Mouse (Mus musculus) midbrain, embryonic 15.5 days (tissue): Measurements from ENCODE around the gene Cfap97. TPM values are rescaled to one million over a fixed set of nuclear protein-coding genes. Genes with fewer than 3 reads are reported as not detected.

ENCODE experiments used
- ATAC-seq: fragments of 200-750 bp; cut with Nextera tagmentation; replicated peaks from 2 replicates; pipeline ENCODE4 v1.8.0; 2017; ENCODE audit warnings: moderate TSS enrichment
- H3K27ac ChIP-seq: fragments of 300-500 bp; sonication (generic); 2 replicates; pipeline ENCODE4 v1.5.1; 2015; ENCODE audit warnings: mild to moderate bottlenecking, inconsistent platforms
- H3K27me3 ChIP-seq: fragments of 300-500 bp; sonication (generic); replicated peaks from 2 replicates; pipeline ENCODE4 v1.6.1; 2015; ENCODE audit warnings: inconsistent platforms
- H3K36me3 ChIP-seq: fragments of 300-500 bp; sonication (generic); replicated peaks from 2 replicates; pipeline ENCODE4 v1.6.1; 2015; ENCODE audit warnings: inconsistent platforms
- H3K4me1 ChIP-seq: fragments of 300-500 bp; sonication (generic); 2 replicates; pipeline ENCODE4 v1.6.1; 2015; ENCODE audit warnings: inconsistent platforms
- H3K4me2 ChIP-seq: fragments of 300-500 bp; sonication (generic); 2 replicates; pipeline ENCODE4 v1.6.1; 2015; ENCODE audit warnings: inconsistent platforms, mild to moderate bottlenecking, moderate library complexity
- H3K4me3 ChIP-seq: fragments of 300-500 bp; sonication (generic); 2 replicates; pipeline ENCODE4 v1.5.1; 2015; ENCODE audit warnings: mild to moderate bottlenecking, inconsistent platforms
- H3K9ac ChIP-seq: fragments of 300-500 bp; sonication (generic); 2 replicates; pipeline ENCODE4 v1.6.1; 2015; ENCODE audit warnings: mild to moderate bottlenecking, inconsistent platforms
- H3K9me3 ChIP-seq: fragments of 300-500 bp; sonication (generic); 2 replicates; pipeline ENCODE4 v1.6.1; 2016; ENCODE audit warnings: inconsistent platforms
- WGBS: fragments of 180-500 bp; shearing (Covaris S2); methylation state at CpG from one replicate; pipeline ENCODE4 v1.1.7; 2015; ENCODE audit warnings: mixed read lengths; 5-methylcytosine and 5-hydroxymethylcytosine counted together
- polyA plus RNA-seq: library from polyadenylated mRNA; unstranded; fragments of >200 nt; fragmentation: Nextera tagmentation; extraction: Ambion mirVana; gene quantifications from 2 replicates; pipeline ENCODE4 v1.2.1, GENCODE M21; 2015

Gene Cfap97
- polyA plus RNA-seq, 1 experiment from 2014 or later: 29.2 TPM

- Histone ChIP-seq H3K4me2 (no peak overlapping the region), H3K9ac (no peak overlapping the region), H3K4me3 (no peak overlapping the region), H3K36me3 (no peaks in the 10 kb centered on the region), H3K27ac (no peak overlapping the region), H3K27me3 (no peaks in the 10 kb centered on the region), H3K9me3 (no peaks in the 10 kb centered on the region), H3K4me1 (0 out of 2 replicates have a peak, but pooled peaks cover 6% of the 10 kb centered on the region)
- no peak for ATAC-seq
- 91% methylated on average over 3 of the region's 3 CpGs for WGBS
Observed at GRCm38 (mm10) chr8:46141688-46142087, 9.9 kb upstream of the Cfap97 start.

DNA sequence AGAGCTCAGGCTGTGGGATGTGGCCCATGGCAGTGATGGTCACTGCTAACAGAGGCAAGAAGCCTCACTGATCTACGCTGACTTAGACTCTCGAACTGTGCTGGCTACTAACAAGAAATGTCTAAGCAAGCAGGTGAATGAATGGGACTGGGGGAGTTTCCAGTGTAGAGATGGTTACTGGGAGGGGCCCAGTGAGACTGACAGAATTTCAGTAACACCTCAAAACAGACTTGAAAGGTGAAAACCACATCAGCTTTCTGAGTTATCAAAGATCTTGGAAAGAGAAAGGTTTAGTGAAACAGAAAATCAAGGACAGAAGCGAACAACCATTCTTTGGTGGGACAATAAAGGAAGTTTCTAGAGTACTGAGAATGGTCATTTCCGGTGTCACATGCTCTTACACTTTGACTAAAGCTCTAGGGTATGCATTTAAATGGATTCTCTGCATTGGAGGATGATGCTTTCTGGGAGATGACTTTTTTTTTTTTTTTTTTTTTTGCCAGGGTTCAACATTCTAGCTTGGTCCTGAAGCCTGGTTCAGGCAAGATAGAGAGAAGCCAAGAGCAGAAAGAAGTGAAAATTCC is 9.0 kb upstream of the Cfap97 start:
- no peak for ATAC-seq
- H3K4me1 ChIP-seq: 0 out of 2 replicates have a peak, but pooled peaks cover 6% of the 10 kb centered on the region
- WGBS: 93% methylated on average over 4 of the region's 4 CpGs
- H3K36me3 ChIP-seq: no peaks in the 10 kb centered on the region
- H3K9me3 ChIP-seq: no peaks in the 10 kb centered on the region
- H3K27me3 ChIP-seq: no peaks in the 10 kb centered on the region
- no peak overlapping the region for H3K4me2 ChIP-seq
- no peak overlapping the region for H3K27ac ChIP-seq
- no peak overlapping the region for H3K4me3 ChIP-seq
- H3K9ac ChIP-seq: no peak overlapping the region

DNA sequence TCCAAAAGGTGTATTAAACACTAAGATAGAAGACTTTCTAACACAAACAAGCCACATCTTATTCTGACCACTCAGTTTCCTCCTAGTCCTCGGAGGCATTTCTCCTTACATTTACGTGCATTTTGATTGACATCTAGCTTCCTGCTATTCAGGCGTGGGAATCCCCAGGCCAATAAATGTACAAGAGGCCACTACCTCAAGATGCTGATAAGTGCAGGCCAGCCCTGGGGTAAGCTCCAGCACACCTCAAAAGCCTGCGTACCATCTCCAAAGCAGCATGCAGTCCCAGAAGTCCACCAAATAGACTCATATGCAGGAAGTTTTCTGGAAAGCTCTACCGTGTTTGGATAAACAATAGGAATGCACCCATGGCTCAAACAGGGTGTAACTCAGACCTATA is 8.1 kb upstream of the Cfap97 start:
- Histone ChIP-seq H3K27ac (no peak overlapping the region), H3K36me3 (no peaks in the 10 kb centered on the region), H3K4me1 (0 out of 2 replicates have a peak, but pooled peaks cover 6% of the 10 kb centered on the region), H3K4me3 (no peak overlapping the region), H3K9me3 (no peaks in the 10 kb centered on the region), H3K4me2 (no peak overlapping the region), H3K9ac (no peak overlapping the region), H3K27me3 (no peaks in the 10 kb centered on the region)
- 72% methylated on average over 5 of the region's 5 CpGs for WGBS
- ATAC-seq: no peak

DNA sequence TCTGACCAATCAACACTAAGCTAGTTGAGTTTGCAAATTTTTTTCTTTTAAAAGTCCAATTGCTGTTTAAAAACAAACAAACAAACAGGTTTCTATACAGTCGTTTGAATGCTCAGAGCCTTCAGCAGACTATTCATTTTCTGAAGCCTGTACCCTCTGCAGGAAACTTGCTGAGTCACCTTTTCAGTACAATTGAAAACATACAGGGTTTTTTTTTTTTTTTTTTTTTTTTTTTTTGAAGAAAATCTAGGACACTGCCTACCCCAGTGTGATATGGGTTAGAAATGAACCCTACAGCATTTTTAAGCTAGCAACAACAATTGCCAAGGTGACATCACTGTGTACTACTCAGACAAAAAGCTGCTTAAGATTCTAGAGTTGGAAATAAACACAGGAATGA is 7.6 kb upstream of the Cfap97 start:
- Histone ChIP-seq H3K27me3 (no peaks in the 10 kb centered on the region), H3K4me1 (0 out of 2 replicates have a peak, but pooled peaks cover 6% of the 10 kb centered on the region), H3K36me3 (no peaks in the 10 kb centered on the region), H3K27ac (no peak overlapping the region), H3K9me3 (no peaks in the 10 kb centered on the region), H3K4me3 (no peak overlapping the region), H3K9ac (no peak overlapping the region), H3K4me2 (no peak overlapping the region)
- ATAC-seq: no peak
- 46% methylated on average over 1 of the region's 1 CpGs for WGBS

GRCm38 (mm10) chr8:46146173-46146572 is 5.4 kb upstream of the Cfap97 start:
- 38% methylated on average over 3 of the region's 3 CpGs for WGBS
- no peaks in the 10 kb centered on the region for H3K36me3 ChIP-seq
- no peak overlapping the region for H3K9ac ChIP-seq
- no peak for ATAC-seq
- H3K27me3 ChIP-seq: no peaks in the 10 kb centered on the region
- no peaks in the 10 kb centered on the region for H3K9me3 ChIP-seq
- H3K4me3 ChIP-seq: no peak overlapping the region
- H3K27ac ChIP-seq: no peak overlapping the region
- H3K4me2 ChIP-seq: no peak overlapping the region
- H3K4me1 ChIP-seq: peaks cover 18% of the 10 kb centered on the region

DNA sequence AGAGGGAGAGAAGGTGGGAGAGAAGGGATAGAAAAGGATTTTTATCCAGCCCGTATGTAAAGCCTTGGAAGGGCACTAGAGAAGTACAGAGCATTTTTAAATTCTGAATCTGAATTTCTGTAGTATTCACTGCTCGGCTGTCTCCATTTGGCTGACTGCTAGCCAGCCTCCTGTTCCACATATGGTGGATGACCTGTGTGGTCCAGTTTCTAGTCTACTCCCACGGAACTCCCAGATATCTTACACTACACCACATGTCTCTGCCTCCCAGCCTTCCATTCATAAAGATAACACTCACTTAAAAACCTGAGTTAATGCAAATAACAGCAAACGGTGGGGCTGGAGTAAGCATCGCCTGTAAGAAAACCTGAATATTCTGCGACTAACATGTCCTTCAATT is 2.3 kb upstream of the Cfap97 start:
- Histone ChIP-seq H3K4me3 (no peak overlapping the region), H3K27ac (no peak overlapping the region), H3K4me1 (peaks cover 24% of the 10 kb centered on the region), H3K4me2 (no peak overlapping the region), H3K36me3 (no peaks in the 10 kb centered on the region), H3K9ac (no peak overlapping the region), H3K27me3 (0 out of 2 replicates have a peak, but pooled peaks cover 6% of the 10 kb centered on the region), H3K9me3 (no peaks in the 10 kb centered on the region)
- 91% methylated on average over 6 of the region's 6 CpGs for WGBS
- ATAC-seq: no peak

GRCm38 (mm10) chr8:46149782-46150181 is 1.8 kb upstream of the Cfap97 start:
- 81% methylated on average over 9 of the region's 9 CpGs for WGBS
- H3K9me3 ChIP-seq: no peaks in the 10 kb centered on the region
- no peak overlapping the region for H3K9ac ChIP-seq
- H3K4me3 ChIP-seq: no peak overlapping the region
- H3K27ac ChIP-seq: no peak overlapping the region
- no peak for ATAC-seq
- H3K4me2 ChIP-seq: no peak overlapping the region
- H3K27me3 ChIP-seq: peaks cover 11% of the 10 kb centered on the region; the same call in 1 of the 2 replicates
- no peaks in the 10 kb centered on the region for H3K36me3 ChIP-seq
- peaks cover 21% of the 10 kb centered on the region for H3K4me1 ChIP-seq

DNA sequence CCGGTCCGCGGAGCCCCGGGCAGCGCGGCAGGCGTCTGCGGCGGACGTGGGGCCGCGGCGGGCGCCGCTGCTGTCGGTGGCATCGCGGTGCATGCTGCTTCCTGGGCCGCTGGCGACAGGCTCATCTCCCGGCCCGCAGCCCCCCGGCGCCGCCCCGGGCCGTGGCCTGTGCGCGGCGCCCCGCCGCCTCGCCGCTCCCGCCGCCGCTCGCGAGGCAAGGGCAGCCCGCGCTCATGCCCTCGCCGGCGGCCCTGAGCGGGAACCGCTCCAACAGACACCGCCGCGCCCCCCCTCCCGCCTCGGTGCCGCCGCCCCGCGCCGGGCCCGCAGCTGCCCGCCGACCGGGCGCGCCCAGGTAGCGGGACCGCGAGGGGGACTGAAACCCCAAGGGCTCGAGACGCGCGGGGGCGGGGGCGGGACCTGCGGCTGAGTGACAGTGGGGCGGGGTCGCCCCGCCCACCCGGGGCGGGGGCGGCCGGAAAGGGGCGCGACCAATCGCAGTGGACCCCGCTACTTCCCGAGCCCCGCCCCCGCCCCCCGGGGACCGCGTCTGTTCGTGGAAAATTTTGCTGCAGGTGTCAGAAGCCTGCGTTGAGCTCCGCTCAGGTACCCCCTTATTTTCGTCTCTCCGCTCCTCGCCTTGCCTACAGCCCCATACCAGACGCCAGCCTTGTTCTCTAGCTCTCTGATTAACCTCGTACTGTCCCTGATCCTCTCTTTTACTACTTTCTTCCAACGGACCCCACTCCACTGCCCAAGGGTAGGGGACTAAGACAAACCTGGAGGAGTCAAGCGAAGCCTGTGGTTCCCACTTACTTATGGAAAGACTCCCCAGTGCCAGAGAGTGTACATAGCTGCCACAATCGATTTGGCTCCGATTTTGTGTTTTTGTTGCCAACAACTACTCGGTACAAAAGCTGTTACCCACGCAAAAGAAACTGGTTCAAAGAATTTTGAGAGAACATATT is 777 bp downstream of the Cfap97 start, which contains the start of gene Snx25:
TSS of gene Snx25 (minus strand) at position 96 of the 968 bp plus-strand sequence.
- no peaks in the 10 kb centered on the region for H3K36me3 ChIP-seq
- H3K4me3 ChIP-seq: peak within 1 kb of the TSS; percentile 57
- H3K4me2 ChIP-seq: peak within 1 kb of the TSS; percentile 65
- peaks cover 11% of the 10 kb centered on the region; the same call in 1 of the 2 replicates for H3K27me3 ChIP-seq
- H3K9me3 ChIP-seq: no peaks in the 10 kb centered on the region
- peak within 1 kb of the TSS; percentile 83 for H3K27ac ChIP-seq
- peak; percentile 86 for ATAC-seq
- peaks cover 18% of the 10 kb centered on the region for H3K4me1 ChIP-seq
- 2% methylated on average over 82 of the region's 103 CpGs for WGBS
- peak within 1 kb of the TSS; percentile 78 for H3K9ac ChIP-seq

DNA sequence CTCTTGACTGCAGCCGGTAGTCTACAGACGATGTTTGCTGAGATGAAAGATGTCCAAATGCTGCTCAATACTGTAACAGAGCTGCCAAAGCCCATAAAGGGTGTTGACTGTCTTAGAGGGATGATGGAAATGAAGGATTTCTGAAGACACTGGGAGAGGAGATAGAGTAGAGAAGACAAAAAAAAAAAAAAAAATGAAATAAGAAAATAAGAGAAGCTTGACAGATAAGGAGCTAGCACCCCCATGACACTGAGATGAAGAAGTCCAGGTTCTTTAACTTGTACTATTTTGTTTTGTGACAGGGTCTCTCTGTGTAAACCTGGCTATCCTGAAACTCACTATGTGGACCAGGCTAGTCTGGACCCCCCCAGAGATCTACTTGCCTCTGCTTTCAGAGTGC is 1.5 kb downstream of the Cfap97 start:
- H3K36me3 ChIP-seq: no peaks in the 10 kb centered on the region
- H3K9me3 ChIP-seq: no peaks in the 10 kb centered on the region
- WGBS: 20% methylated on average over 2 of the region's 2 CpGs
- H3K27me3 ChIP-seq: peaks cover 11% of the 10 kb centered on the region; the same call in 1 of the 2 replicates
- H3K27ac ChIP-seq: no peak overlapping the region
- H3K4me2 ChIP-seq: peak overlapping the region; percentile 65
- no peak overlapping the region for H3K9ac ChIP-seq
- ATAC-seq: no peak
- peaks cover 18% of the 10 kb centered on the region for H3K4me1 ChIP-seq
- H3K4me3 ChIP-seq: peak overlapping the region; percentile 57

DNA sequence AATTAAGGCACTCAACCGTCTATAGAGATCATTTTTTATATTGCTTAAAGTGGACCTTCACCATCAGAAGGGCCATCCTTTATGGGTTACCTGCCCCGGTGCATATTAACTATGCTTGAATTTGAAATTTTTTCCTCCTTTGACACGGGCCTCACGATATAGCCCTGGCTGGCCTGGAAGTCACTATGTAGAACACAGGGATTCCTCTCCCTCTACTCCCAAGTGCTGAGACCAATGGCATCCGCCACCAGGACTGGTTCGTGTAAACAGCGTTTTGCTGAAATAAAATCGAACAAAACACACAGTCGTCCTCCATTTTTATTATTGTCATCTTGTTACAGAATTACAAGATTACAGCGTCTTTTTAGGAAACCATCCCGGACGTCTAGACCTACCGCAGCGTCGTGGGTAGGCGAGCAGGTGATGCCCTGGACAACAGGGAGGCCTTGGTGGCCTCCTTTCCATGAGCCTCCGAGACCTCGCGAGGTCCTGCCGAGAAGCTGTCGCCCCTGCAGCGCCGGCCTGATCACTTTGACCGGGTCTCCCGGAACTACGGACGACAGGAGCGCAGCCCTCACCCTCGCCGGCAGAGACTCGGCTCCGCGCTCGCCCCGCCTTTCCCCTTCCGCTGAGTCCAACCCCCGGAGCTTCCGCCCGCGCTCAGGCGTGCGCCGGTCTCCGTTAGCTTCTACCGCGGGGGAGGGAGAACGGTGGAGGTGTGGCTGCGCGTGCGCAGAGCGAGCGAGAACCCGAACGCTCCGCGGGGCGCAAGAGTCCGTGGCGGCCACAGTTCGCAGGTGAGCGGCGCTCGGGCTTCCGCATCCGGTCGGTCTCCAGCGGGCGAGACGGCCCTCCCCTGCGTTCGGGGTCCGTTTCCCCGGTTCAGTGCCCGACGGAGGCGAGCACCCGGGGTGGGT is 11.6 kb downstream of the Cfap97 start:
- Histone ChIP-seq H3K36me3 (no peaks in the 10 kb centered on the region), H3K27me3 (no peaks in the 10 kb centered on the region), H3K4me2 (peak overlapping the region; percentile 59), H3K4me3 (peak overlapping the region; percentile 60), H3K4me1 (peaks cover 19% of the 10 kb centered on the region), H3K27ac (peak overlapping the region; percentile 86), H3K9me3 (no peaks in the 10 kb centered on the region), H3K9ac (peak overlapping the region; percentile 85)
- ATAC-seq: peak; percentile 99
- WGBS: 2% methylated on average over 76 of the region's 77 CpGs

DNA sequence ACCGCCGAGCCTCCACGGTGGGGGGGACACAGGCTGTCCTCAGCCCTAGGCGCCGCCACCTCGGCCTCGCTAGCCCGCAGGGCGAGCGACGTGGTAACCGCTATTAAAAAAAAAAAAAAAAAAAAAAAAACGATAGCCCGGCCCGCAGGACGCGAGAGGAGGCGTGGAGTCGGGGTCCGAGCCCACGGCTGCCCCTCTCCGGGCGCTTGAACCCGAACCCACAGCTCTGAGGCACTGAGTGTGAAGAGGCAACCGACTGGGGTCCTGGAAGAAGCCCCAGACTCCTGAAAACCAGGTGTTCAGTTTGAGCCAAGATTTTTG is 12.3 kb downstream of the Cfap97 start:
- under 1% methylated on average over 25 of the region's 25 CpGs for WGBS
- peak overlapping the region; percentile 60 for H3K4me3 ChIP-seq
- H3K27ac ChIP-seq: peak overlapping the region; percentile 86
- peak overlapping the region; percentile 59 for H3K4me2 ChIP-seq
- H3K4me1 ChIP-seq: peaks cover 19% of the 10 kb centered on the region
- peak overlapping the region; percentile 85 for H3K9ac ChIP-seq
- no peaks in the 10 kb centered on the region for H3K27me3 ChIP-seq
- H3K9me3 ChIP-seq: no peaks in the 10 kb centered on the region
- peak; percentile 21 for ATAC-seq
- H3K36me3 ChIP-seq: no peaks in the 10 kb centered on the region

DNA sequence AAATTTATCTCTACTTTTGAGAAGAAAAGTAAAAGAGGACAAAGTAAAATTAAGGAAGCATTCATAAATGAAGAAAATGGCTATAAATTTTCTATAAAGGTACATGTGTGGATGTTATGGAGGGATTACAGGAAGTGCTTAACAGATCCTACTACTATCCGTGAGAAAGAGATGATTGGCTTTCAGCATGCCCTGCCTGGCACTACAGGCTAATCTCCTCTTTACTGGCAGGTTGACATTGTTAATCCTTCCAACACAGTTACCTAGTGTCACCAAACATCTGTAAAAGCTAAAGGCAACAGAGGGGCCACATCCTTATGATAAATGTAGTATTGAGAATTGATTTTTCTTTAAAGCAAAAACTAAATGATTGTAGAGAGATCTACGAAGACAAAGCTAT is 22.1 kb downstream of the Cfap97 start:
- Histone ChIP-seq H3K9me3 (no peaks in the 10 kb centered on the region), H3K4me2 (no peak overlapping the region), H3K27ac (no peak overlapping the region), H3K4me3 (no peak overlapping the region), H3K27me3 (no peaks in the 10 kb centered on the region), H3K4me1 (no peaks in the 10 kb centered on the region), H3K36me3 (peaks cover 7% of the 10 kb centered on the region; the same call in 1 of the 2 replicates), H3K9ac (no peak overlapping the region)
- no peak for ATAC-seq
- 76% methylated on average over 2 of the region's 2 CpGs for WGBS
